Mouse (Mus musculus) gastrocnemius, postnatal 14 days (tissue): ENCODE data around the gene Slc15a2. TPM values are rescaled to one million over a fixed set of nuclear protein-coding genes. Genes with fewer than 3 reads are reported as not detected.

Source experiments
- DNase-seq: peaks from one replicate; pipeline ENCODE4 v3.0.0; 2021; ENCODE audit warnings: mixed read lengths
- intact Hi-C: fragments of 180-260 bp; cut with DNase I; formaldehyde crosslinking; loops from one replicate; pipeline ENCODE4 v1.15.1; 2025; ENCODE audit warnings: low total_unique reads
- long read RNA-seq, 2 experiments: library from polyadenylated mRNA; stranded (forward); transcript quantifications; one replicate each; pipeline ENCODE4 v2.0.0; 2021
- total RNA-seq, 2 experiments: library from RNA; stranded (reverse); gene quantifications; 2 replicates each; pipeline ENCODE4 v1.2.3; 2021

Gene Slc15a2
- total RNA-seq = 1 to 10 TPM in 1 of 2 experiments, under 1 TPM in 1; 0.78 to 3.1 TPM
- long read RNA-seq, experiment 1, partial matches to known transcripts = 0 of 1 reads
- long read RNA-seq, experiment 1, other reads (novel, unspliced or antisense) = 1 of 1 reads
- long read RNA-seq, experiment 2, partial matches to known transcripts = 1 of 2 reads
- long read RNA-seq, experiment 2, other reads (novel, unspliced or antisense) = 1 of 2 reads

GRCm38 (mm10) chr16:36784594-36785313 is at the start of gene Slc15a2:
TSS of gene Slc15a2 (minus strand) at chr16:36784962.
- peak; percentile 6 for DNase-seq
- intact Hi-C loops = no loop called here

DNA sequence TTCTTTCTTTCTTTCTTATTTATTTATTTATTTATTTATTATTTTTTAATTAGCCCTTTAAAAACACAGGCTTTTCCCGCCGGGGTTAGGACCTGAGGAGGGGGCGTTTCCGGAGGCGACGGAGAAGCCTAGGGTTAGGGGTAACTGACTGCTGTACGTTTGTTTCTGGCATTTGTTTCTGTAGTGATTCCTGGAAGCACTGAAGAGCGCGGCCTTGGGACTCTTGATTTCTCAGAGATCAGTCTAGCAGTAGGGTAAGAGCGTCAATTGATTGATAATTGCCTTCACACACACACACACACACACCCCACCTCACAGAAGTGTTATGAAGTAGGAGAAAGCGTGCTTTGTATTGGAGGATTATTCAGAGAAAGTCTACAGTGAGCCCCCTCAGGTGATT is 44.1 kb upstream of the Slc15a2 start:
- DNase-seq = no peak
- intact Hi-C loops = no loop called here

DNA sequence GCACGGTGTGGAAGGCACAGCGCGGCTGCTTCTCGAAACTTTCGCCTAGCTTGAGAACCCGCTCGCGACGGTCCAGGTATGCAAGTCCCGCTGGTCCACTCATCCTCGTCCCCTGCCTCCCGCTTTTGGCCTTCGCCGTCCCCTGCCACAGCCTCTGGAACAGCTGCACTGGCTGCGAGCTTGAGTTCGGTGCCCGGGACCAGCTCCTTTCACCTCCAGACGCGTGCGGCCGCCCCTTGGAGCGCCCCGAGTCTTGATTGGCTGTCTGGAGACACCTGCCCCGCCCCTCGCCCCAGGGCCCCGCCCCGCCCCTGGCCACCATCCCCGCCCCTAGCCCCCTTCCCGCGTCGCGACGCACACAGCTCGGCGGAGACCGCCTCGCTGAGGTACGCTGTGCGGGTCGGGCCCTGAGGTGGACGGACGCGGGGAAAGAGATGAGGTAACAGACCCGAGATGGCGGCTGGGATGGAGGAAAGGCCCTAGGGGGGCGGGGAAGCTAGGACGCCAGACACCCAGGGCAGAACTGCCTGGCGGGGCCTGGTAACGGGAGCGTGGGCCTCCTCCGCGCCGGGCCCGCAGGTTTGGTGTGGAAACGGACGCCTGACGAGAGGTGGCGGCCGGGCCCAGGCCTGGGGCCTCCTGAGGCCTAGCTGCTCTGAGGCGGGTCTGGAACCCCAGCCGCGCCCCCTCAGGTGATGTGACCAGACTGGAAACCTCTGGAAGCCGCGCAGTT is 43.5 kb upstream of the Slc15a2 start, which contains the start of gene Iqcb1:
Gene Iqcb1, plus strand, starts transcription at position 332 of the 733 bp plus-strand sequence.
- DNase-seq = peak; percentile 79
- intact Hi-C loops = no loop called here

GRCm38 (mm10) chr16:36827611-36828053 is 42.9 kb upstream of the Slc15a2 start:
- intact Hi-C loops = no loop called here

GRCm38 (mm10) chr16:36821474-36821873 is 36.7 kb upstream of the Slc15a2 start:
- no peak for DNase-seq
- intact Hi-C loops = loop anchor here (5.0 kb wide), 1 partner anchor 349 kb away; no protein-coding TSS in a partner anchor

More at GRCm38 (mm10) chr16:36827611-36828053, 42.9 kb upstream of the Slc15a2 start:
- no peak for DNase-seq

GRCm38 (mm10) chr16:36820747-36821146 is 36.0 kb upstream of the Slc15a2 start:
- intact Hi-C loops = loop anchor here (5.0 kb wide), 1 partner anchor 348 kb away; no protein-coding TSS in a partner anchor
- no peak for DNase-seq

DNA sequence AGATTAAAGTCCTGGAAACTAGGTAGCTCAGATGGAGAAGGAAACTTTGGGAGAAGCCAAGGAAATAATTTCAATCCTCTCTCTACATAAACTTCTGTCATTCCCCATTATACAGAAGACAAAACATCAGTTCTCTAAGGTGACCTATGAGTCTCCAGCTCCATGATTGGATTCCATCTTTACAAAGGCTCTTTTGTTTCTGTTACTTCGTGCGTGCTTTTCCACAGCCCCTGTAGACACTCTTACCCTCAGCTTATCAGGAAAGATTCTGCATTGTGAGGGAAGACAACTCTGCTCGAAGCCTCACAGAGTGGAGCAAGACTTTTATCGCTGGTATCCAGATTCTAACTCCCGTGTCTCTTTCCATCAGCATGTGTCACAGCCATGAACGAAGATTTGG is 35.3 kb upstream of the Slc15a2 start:
- DNase-seq = no peak
- intact Hi-C loops = loop anchor here (5.0 kb wide), 1 partner anchor 348 kb away; no protein-coding TSS in a partner anchor

GRCm38 (mm10) chr16:36817321-36817926 is 32.7 kb upstream of the Slc15a2 start:
- peak; percentile 62 for DNase-seq
- intact Hi-C loops = no loop called here

DNA sequence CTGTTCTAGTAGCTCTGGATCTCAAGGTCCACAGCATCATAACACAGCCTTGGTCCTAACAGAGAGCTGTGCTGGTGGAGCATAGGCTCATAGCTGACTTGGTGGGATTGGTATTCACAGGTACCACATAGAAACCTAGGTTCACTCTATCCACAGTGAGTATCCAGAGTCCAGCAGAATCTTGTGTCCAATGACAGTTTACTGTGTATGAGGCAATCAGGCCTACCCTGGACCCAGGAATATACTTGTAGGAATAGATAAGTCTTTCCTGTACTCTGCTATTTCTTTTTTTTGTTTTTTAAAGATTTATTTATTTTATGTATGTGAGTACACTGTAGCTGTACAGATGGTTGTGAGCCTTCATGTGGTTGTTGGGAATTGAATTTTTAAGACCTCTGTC is 32.2 kb upstream of the Slc15a2 start:
- no peak for DNase-seq
- intact Hi-C loops = no loop called here

GRCm38 (mm10) chr16:36813680-36814079 is 28.9 kb upstream of the Slc15a2 start:
- intact Hi-C loops = no loop called here

GRCm38 (mm10) chr16:36808616-36809015 is 23.9 kb upstream of the Slc15a2 start:
- intact Hi-C loops = no loop called here
- no peak for DNase-seq

More at GRCm38 (mm10) chr16:36813680-36814079, 28.9 kb upstream of the Slc15a2 start:
- DNase-seq = no peak

DNA sequence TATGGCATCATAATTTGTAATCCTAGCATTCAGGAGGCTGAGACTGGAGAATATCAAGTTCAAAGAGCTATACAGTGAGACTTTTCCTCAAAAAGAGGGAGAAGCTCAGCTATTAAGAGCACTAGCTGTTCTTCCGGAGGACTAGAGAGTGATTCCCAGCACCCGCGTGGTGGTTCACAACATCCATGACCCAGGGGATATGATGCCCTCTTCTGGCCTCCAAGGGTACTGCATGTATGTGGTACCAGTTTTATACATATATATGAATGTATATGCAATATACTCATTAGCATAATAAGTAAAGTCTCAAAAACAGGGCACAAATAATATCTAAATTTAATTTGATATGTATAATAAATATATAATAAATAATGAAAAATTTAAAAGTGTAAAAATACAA is 17.6 kb upstream of the Slc15a2 start:
- intact Hi-C loops = no loop called here
- no peak for DNase-seq

DNA sequence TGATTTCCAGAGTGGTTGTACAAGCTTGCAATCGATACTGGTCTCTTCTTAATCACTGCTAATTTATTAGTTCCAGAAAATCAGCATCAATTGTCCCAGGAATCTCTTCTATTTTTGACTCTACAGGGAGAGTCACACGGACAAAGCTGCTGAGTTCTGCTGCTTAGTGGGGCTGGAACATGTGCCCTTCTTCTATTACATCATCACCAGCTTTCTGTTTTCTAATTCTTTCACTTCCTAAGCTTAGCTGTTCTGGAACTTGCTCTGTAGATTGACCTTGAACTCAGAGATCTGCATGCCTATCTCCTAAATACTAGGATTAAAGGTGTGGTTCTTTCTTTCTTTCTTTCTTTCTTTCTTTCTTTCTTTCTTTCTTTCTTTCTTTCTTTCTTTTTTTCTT is 13.6 kb upstream of the Slc15a2 start:
- no peak for DNase-seq
- intact Hi-C loops = loop anchor here (5.0 kb wide), 1 partner anchor 199 kb away; no protein-coding TSS in a partner anchor

DNA sequence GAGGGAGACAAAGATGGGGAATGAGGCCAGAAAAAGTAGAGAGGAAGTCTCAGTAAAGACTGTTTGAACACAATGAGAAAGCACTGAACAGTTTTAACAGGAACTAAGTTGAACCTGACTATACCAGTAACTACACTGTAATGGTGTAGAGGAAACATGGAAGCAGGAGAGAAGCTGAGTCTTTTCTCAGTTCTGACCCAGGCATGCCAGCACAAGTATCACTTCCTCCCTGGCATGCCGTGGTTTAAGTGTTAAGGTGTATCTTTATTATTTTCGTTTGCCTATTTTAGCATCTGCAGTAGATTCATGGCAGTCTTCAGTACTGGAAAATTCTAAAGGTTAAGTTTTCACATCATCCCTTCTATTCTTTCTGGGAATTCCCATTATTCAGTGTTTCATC is 10.2 kb upstream of the Slc15a2 start:
- no peak for DNase-seq
- intact Hi-C loops = loop anchor here (5.0 kb wide), 1 partner anchor 202 kb away; no protein-coding TSS in a partner anchor

GRCm38 (mm10) chr16:36790166-36790565 is 5.4 kb upstream of the Slc15a2 start:
- intact Hi-C loops = no loop called here
- DNase-seq = no peak

DNA sequence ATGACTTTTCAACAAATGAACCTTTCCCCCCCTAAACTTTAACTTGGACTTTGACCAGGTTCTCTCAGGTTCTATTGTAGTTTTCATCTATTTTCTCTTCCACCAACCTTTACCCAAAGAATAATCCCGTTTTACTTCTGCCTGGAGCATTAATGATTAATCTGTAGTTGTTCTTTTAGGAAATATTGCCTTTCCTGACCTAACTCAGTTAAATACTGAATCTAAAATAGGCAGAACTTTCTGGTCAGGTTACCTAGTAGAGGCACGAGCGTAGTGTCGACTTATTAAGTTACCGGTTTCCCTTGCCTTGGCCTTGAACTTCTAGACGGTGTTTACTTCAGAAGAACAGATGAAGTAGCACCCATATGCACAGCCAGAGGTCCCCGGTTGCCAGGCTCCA is 1.7 kb upstream of the Slc15a2 start:
- DNase-seq = no peak
- intact Hi-C loops = no loop called here

- no peak for DNase-seq
- intact Hi-C loops = no loop called here
These were observed 616 bp downstream of the Slc15a2 start for GRCm38 (mm10) chr16:36784146-36784545.

DNA sequence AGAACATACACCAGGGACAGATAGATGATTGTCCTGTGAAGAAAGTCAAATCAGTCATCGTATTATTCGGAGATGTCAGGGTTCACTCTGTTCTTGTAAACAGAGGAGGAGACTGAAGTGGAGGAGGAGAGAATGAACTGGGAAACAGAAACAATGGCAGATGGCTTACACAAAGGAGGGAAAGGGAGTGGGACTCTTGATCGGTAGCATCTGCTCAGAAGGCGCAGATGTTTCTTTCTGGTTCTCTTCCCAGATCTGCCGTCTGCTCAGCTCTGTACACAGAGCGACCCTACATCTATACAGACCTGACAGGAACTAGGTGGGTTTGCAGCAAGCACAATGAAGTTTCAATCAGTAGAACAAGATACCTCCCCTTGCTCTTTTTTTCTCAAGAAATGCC is 9.1 kb downstream of the Slc15a2 start:
- no peak for DNase-seq
- intact Hi-C loops = no loop called here

DNA sequence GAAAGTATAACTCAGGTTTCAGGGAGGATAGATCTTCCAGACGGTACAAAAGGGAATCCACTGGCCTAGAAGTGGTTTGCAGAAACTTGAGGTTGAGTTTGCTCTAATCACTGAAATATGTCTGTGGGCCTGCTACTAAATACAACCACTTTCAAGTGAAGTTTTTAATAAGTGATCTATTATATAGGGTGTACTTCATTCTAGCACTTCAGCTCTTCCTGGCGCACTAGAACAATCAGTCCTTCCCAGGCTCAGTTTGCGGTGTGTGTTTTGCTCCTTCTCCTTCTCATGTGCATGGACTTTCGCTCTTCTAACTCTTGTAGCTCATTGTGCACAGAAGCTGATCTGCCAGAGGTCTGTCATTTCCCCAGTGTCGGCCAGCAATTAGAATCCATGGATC is 11.8 kb downstream of the Slc15a2 start:
- intact Hi-C loops = no loop called here
- DNase-seq = no peak

GRCm38 (mm10) chr16:36771703-36772102 is 13.1 kb downstream of the Slc15a2 start:
- intact Hi-C loops = no loop called here
- DNase-seq = no peak
